Comparison of ENCODE assay signal across 29 mouse cellular contexts in genomic region chr5:99149904-99150303, GRCm38 (mm10).
DNase-seq lines count a peak whose midpoint lies in the region; ATAC-seq and TF ChIP-seq lines count a peak whose summit lies in the region.
"Had no signal": no experiment of that assay in that cellular context is flagged by ENCODE, and none has a peak within 500 bp of the region (broad histone marks: within the 10 kb centered on the region; RNA-seq: fewer than 3 reads in every experiment).

No protein-coding gene starts in this region.

- 14% methylated on average over 1 of the region's 1 CpGs for WGBS in embryonic facial prominence, embryonic 14.5 days
- 19% methylated on average over 1 of the region's 1 CpGs for WGBS in embryonic facial prominence, embryonic 10.5 days
- 8% methylated on average over 1 of the region's 1 CpGs for WGBS in heart, embryonic 10.5 days
- WGBS in kidney, postnatal 0 days, result 12% methylated on average over 1 of the region's 1 CpGs
- WGBS in kidney, adult 2 months, result 26% methylated on average over 1 of the region's 1 CpGs

- H3K4me1 ChIP-seq in embryonic facial prominence, embryonic 14.5 days (ENCODE audit: control insufficient read depth, insufficient read depth, low read length), result no peaks in the 10 kb centered on the region
- H3K4me1 ChIP-seq in embryonic facial prominence, embryonic 10.5 days, result no peaks in the 10 kb centered on the region
- no peaks in the 10 kb centered on the region for H3K4me1 ChIP-seq in heart, embryonic 10.5 days
- H3K4me1 ChIP-seq in kidney, postnatal 0 days (replicated peaks; ENCODE audit: insufficient read depth, low read length), result no peaks in the 10 kb centered on the region
- no peaks in the 10 kb centered on the region for H3K4me1 ChIP-seq in kidney, adult 2 months (ENCODE audit: control insufficient read depth, insufficient read depth, low read length)
- H3K4me1 ChIP-seq: embryonic facial prominence, embryonic 15.5 days; forebrain, embryonic 12.5 days; heart, embryonic 13.5 days; liver, embryonic 12.5 days; midbrain, embryonic 12.5 days; neural tube, embryonic 15.5 days; stomach, embryonic 15.5 days had no signal

- TF ChIP-seq POLR2A in kidney, adult 2 months (IDR thresholded peaks at IDR 0.05; ENCODE audit: low read depth, low read length), result no peak
- no peak for TF ChIP-seq POLR2A in brain, embryonic 14.5 days (IDR thresholded peaks at IDR 0.05; ENCODE audit: borderline replicate concordance, extremely low read depth, insufficient read depth, insufficient read length, poor library complexity, severe bottlenecking)

- no peak for DNase-seq in embryonic facial prominence, embryonic 14.5 days (ENCODE audit: low spot score)
- DNase-seq in embryonic facial prominence, embryonic 10.5 days (ENCODE audit: low spot score), result no peak
- peak; percentile 2 to 9 for DNase-seq in heart, postnatal 10 days
- no peak for DNase-seq in heart, embryonic 10.5 days (ENCODE audit: low spot score)
- no peak for DNase-seq in kidney, postnatal 0 days (ENCODE audit: low spot score)
- DNase-seq in kidney, adult 2 months, result no peak
- peak; percentile 14 for DNase-seq in brain, embryonic 14.5 days (ENCODE audit: low read depth)
- DNase-seq: adrenal gland, postnatal 14 days; cerebellum, adult 18-20 months; cerebellum, postnatal 10 days; forebrain, postnatal 0 days; gastrocnemius, postnatal 10 days; kidney, adult 11 months; kidney, postnatal 10 days; layer of hippocampus, postnatal 36 days; left cerebral cortex, postnatal 4 days; liver, postnatal 0 days; lung, postnatal 36 days; retina, postnatal 1 day; right cerebral cortex, postnatal 14 days; thymus, postnatal 14 days had no signal

- intact Hi-C loops in heart, postnatal 10 days (cut with DNase I), result loop anchor here (10.0 kb wide), 1 partner anchor 245 kb away; no protein-coding TSS in a partner anchor

- no peaks in the 10 kb centered on the region for H3K36me3 ChIP-seq in embryonic facial prominence, embryonic 14.5 days (ENCODE audit: control insufficient read depth, insufficient read depth, low read length)
- no peaks in the 10 kb centered on the region for H3K36me3 ChIP-seq in embryonic facial prominence, embryonic 10.5 days (replicated peaks)
- H3K36me3 ChIP-seq in heart, embryonic 10.5 days, result no peaks in the 10 kb centered on the region
- no peaks in the 10 kb centered on the region for H3K36me3 ChIP-seq in kidney, postnatal 0 days (ENCODE audit: insufficient read depth, low read length)
- no peaks in the 10 kb centered on the region for H3K36me3 ChIP-seq in kidney, adult 2 months (ENCODE audit: control insufficient read depth, insufficient read depth, low read length)
- H3K36me3 ChIP-seq: embryonic facial prominence, embryonic 15.5 days; forebrain, embryonic 12.5 days; heart, embryonic 13.5 days; liver, embryonic 12.5 days; midbrain, embryonic 12.5 days; neural tube, embryonic 15.5 days; stomach, embryonic 15.5 days had no signal

- 0 out of 2 replicates have a peak, but pooled peaks have one; percentile 33 for ATAC-seq in embryonic facial prominence, embryonic 14.5 days (ENCODE audit: low read depth)
- no peak for ATAC-seq in kidney, postnatal 0 days (replicated peaks; ENCODE audit: low FRiP score, low read depth)
- ATAC-seq: forebrain, postnatal 0 days; liver, embryonic 12.5 days; liver, postnatal 0 days had no signal

- peak; percentile 3; the same call in 1 of the 2 replicates for TF ChIP-seq CTCF in kidney, postnatal 0 days (IDR thresholded peaks at IDR 0.05; ENCODE audit: low read depth)
- TF ChIP-seq CTCF in kidney, adult 2 months (conservative IDR thresholded peaks at IDR 0.05; ENCODE audit: insufficient read depth, insufficient read length, low read depth, low read length), result no peak
- no peak for TF ChIP-seq CTCF in brain, embryonic 14.5 days (IDR thresholded peaks at IDR 0.05; ENCODE audit: borderline replicate concordance, extremely low read depth, insufficient read depth, insufficient read length)

- H3K27me3 ChIP-seq in embryonic facial prominence, embryonic 14.5 days (replicated peaks; ENCODE audit: control insufficient read depth, insufficient read depth, low read length), result no peaks in the 10 kb centered on the region
- H3K27me3 ChIP-seq in embryonic facial prominence, embryonic 10.5 days (replicated peaks; ENCODE audit: low read depth, poor library complexity, severe bottlenecking), result no peaks in the 10 kb centered on the region
- no peaks in the 10 kb centered on the region for H3K27me3 ChIP-seq in heart, embryonic 10.5 days (ENCODE audit: insufficient read depth, poor library complexity, severe bottlenecking)
- H3K27me3 ChIP-seq in kidney, postnatal 0 days (ENCODE audit: insufficient read depth, low read length), result no peaks in the 10 kb centered on the region
- H3K27me3 ChIP-seq in kidney, adult 2 months (replicated peaks; ENCODE audit: control insufficient read depth, insufficient read depth, low read length), result no peaks in the 10 kb centered on the region
- H3K27me3 ChIP-seq: CH12.LX; embryonic facial prominence, embryonic 15.5 days; forebrain, embryonic 12.5 days; heart, embryonic 13.5 days; liver, embryonic 12.5 days; midbrain, embryonic 12.5 days; neural tube, embryonic 15.5 days; stomach, embryonic 15.5 days had no signal

- H3K27ac ChIP-seq in embryonic facial prominence, embryonic 14.5 days (replicated peaks; ENCODE audit: low read depth, low read length), result no peak overlapping the region
- no peak overlapping the region for H3K27ac ChIP-seq in embryonic facial prominence, embryonic 10.5 days (replicated peaks)
- no peak overlapping the region for H3K27ac ChIP-seq in heart, embryonic 10.5 days
- H3K27ac ChIP-seq in kidney, postnatal 0 days, result no peak overlapping the region
- no peak overlapping the region for H3K27ac ChIP-seq in kidney, adult 2 months (ENCODE audit: insufficient read depth, low read depth, low read length)
- H3K27ac ChIP-seq: embryonic facial prominence, embryonic 15.5 days; forebrain, embryonic 12.5 days; heart, embryonic 13.5 days; liver, embryonic 12.5 days; midbrain, embryonic 12.5 days; neural tube, embryonic 15.5 days; stomach, embryonic 15.5 days had no signal

- no peak overlapping the region for H3K4me2 ChIP-seq in embryonic facial prominence, embryonic 14.5 days (ENCODE audit: low read depth, low read length)
- H3K4me2 ChIP-seq in kidney, postnatal 0 days (ENCODE audit: low read length), result no peak overlapping the region
- H3K4me2 ChIP-seq: embryonic facial prominence, embryonic 15.5 days; forebrain, embryonic 12.5 days; heart, embryonic 13.5 days; liver, embryonic 12.5 days; midbrain, embryonic 12.5 days; neural tube, embryonic 15.5 days; stomach, embryonic 15.5 days had no signal

- H3K9ac ChIP-seq in embryonic facial prominence, embryonic 14.5 days (ENCODE audit: low read depth, low read length), result no peak overlapping the region
- no peak overlapping the region for H3K9ac ChIP-seq in kidney, postnatal 0 days (ENCODE audit: low read depth, low read length)
- H3K9ac ChIP-seq: embryonic facial prominence, embryonic 15.5 days; forebrain, embryonic 12.5 days; forebrain, postnatal 0 days; heart, embryonic 13.5 days; liver, embryonic 12.5 days; liver, postnatal 0 days; midbrain, embryonic 12.5 days; neural tube, embryonic 15.5 days; stomach, embryonic 15.5 days had no signal

- H3K9me3 ChIP-seq in embryonic facial prominence, embryonic 14.5 days (ENCODE audit: control insufficient read depth, low read length), result no peaks in the 10 kb centered on the region
- no peaks in the 10 kb centered on the region for H3K9me3 ChIP-seq in embryonic facial prominence, embryonic 10.5 days
- no peaks in the 10 kb centered on the region for H3K9me3 ChIP-seq in heart, embryonic 10.5 days
- H3K9me3 ChIP-seq in kidney, postnatal 0 days (replicated peaks; ENCODE audit: low read length), result no peaks in the 10 kb centered on the region
- H3K9me3 ChIP-seq: embryonic facial prominence, embryonic 15.5 days; forebrain, embryonic 12.5 days; heart, embryonic 13.5 days; liver, embryonic 12.5 days; midbrain, embryonic 12.5 days; neural tube, embryonic 15.5 days; stomach, embryonic 15.5 days had no signal

- H3K4me3 ChIP-seq in embryonic facial prominence, embryonic 14.5 days (ENCODE audit: low read depth, low read length), result no peak overlapping the region
- H3K4me3 ChIP-seq in embryonic facial prominence, embryonic 10.5 days, result no peak overlapping the region
- no peak overlapping the region for H3K4me3 ChIP-seq in heart, embryonic 10.5 days
- H3K4me3 ChIP-seq in kidney, postnatal 0 days (replicated peaks; ENCODE audit: low read depth, low read length), result no peak overlapping the region
- H3K4me3 ChIP-seq in kidney, adult 2 months (ENCODE audit: insufficient read depth, low read depth, low read length), result no peak overlapping the region
- H3K4me3 ChIP-seq: embryonic facial prominence, embryonic 15.5 days; forebrain, embryonic 12.5 days; heart, embryonic 13.5 days; liver, embryonic 12.5 days; midbrain, embryonic 12.5 days; neural tube, embryonic 15.5 days; stomach, embryonic 15.5 days had no signal

Comparison
In these comparisons a context has a peak if more than half of its experiments do, and no peak if none do; other contexts are left out.
1. DNase-seq: peak in heart, postnatal 10 days (2 of 2) and brain, embryonic 14.5 days (single experiment); none in embryonic facial prominence, embryonic 14.5 days (single experiment), embryonic facial prominence, embryonic 10.5 days (single experiment), heart, embryonic 10.5 days (single experiment), kidney, postnatal 0 days (single experiment) and kidney, adult 2 months (single experiment).